Mouse (Mus musculus) liver, embryonic 15.5 days (tissue): ENCODE results near the gene 1110002E22Rik. TPM values are rescaled to one million over a fixed set of nuclear protein-coding genes. Genes with fewer than 3 reads are reported as not detected.

Experiments used
- ATAC-seq: fragments of 200-750 bp; cut with Nextera tagmentation; 2 replicates; pipeline ENCODE4 v1.8.0; 2017; ENCODE audit warnings: moderate number of reproducible peaks, mild to moderate bottlenecking, moderate library complexity; ENCODE audit not compliant: insufficient read depth
- H3K27ac ChIP-seq: fragments of 300-500 bp; sonication (generic); replicated peaks from 2 replicates; pipeline ENCODE4 v1.5.1; 2015; ENCODE audit warnings: mild to moderate bottlenecking, inconsistent platforms
- H3K27me3 ChIP-seq: fragments of 300-500 bp; sonication (generic); 2 replicates; pipeline ENCODE4 v1.6.1; 2015; ENCODE audit warnings: mild to moderate bottlenecking, inconsistent platforms
- H3K36me3 ChIP-seq: fragments of 300-500 bp; sonication (generic); replicated peaks from 2 replicates; pipeline ENCODE4 v1.6.1; 2015; ENCODE audit warnings: moderate library complexity, mild to moderate bottlenecking, inconsistent platforms
- H3K4me1 ChIP-seq: fragments of 300-500 bp; sonication (generic); replicated peaks from 2 replicates; pipeline ENCODE4 v1.6.1; 2015; ENCODE audit warnings: inconsistent platforms
- H3K4me2 ChIP-seq: fragments of 300-500 bp; sonication (generic); 2 replicates; pipeline ENCODE4 v1.6.1; 2015; ENCODE audit warnings: moderate library complexity, mild to moderate bottlenecking, inconsistent platforms
- H3K4me3 ChIP-seq: fragments of 300-500 bp; sonication (generic); replicated peaks from 2 replicates; pipeline ENCODE4 v1.5.1; 2015; ENCODE audit warnings: mild to moderate bottlenecking, inconsistent platforms
- H3K9ac ChIP-seq: fragments of 300-500 bp; sonication (generic); 2 replicates; pipeline ENCODE4 v1.6.1; 2015; ENCODE audit warnings: moderate library complexity, mild to moderate bottlenecking, inconsistent platforms
- H3K9me3 ChIP-seq: fragments of 300-500 bp; sonication (generic); replicated peaks from 2 replicates; pipeline ENCODE4 v1.6.1; 2016; ENCODE audit warnings: inconsistent platforms
- WGBS: fragments of 180-500 bp; shearing (Covaris S2); methylation state at CpG from one replicate; pipeline ENCODE4 v1.1.7; 2015; ENCODE audit warnings: mixed read lengths; ENCODE audit not compliant: insufficient replicate concordance; 5-methylcytosine and 5-hydroxymethylcytosine counted together
- polyA plus RNA-seq: library from polyadenylated mRNA; unstranded; fragments of >200 nt; fragmentation: Nextera tagmentation; extraction: Ambion mirVana; gene quantifications from 2 replicates; pipeline ENCODE4 v1.2.1, GENCODE M21; 2015

1110002E22Rik gene
- 0.16 and 0.24 TPM in 2 replicates for polyA plus RNA-seq

DNA sequence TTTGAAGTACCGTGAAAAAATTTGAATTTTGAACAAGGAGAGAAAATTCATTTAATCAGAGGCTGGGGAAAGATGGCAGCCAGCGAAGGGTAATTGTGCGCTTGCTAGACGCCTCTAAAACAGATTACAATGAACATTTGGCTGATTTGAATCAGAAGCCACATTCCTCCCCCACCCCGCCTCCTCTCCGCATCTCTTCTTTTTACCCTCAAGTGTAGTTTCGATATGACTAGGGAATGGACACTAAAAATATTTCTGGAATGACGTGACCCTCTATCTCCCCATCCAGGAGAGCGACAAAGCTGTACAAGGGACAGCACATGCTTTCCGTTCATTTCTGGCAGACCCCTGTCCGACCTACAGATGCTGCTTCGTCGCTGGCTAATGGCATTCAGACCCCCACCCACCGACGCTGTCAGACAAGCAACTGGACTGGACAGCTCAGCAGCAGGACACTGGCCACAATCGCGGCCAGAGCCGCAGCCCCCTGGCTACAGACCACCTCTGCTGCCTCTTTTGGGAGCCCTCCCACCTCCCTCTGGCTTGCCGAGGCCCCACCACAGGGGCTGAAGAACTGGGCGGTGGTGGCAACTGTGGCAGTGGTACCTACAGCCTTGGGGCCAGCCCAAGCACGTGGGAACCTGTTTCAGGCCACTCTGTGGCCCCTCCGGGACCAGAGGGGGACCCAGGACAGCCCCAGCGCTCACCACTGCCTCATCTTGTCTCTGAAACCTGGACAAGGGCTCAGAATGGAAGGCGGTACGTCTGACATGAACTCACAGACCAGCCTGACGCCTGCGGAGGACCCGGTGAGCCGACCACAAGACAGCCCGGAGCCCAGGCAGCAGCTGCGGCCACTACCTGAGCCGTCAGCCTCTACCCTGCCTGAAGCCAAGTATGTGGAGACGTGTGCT is at the start of gene 1110002E22Rik:
1110002E22Rik (plus strand) TSS at position 321 of the 914 bp plus-strand sequence.
- Histone ChIP-seq H3K27me3 (no peaks in the 10 kb centered on the region), H3K36me3 (no peaks in the 10 kb centered on the region), H3K4me3 (no peak within 1 kb of the TSS), H3K4me1 (no peaks in the 10 kb centered on the region), H3K4me2 (no peak within 1 kb of the TSS), H3K9ac (no peak within 1 kb of the TSS), H3K27ac (no peak within 1 kb of the TSS), H3K9me3 (no peaks in the 10 kb centered on the region)
- no peak for ATAC-seq
- WGBS, result 69% methylated on average over 33 of the region's 33 CpGs

- ATAC-seq, result no peak
- H3K27me3 ChIP-seq, result no peaks in the 10 kb centered on the region
- no peak overlapping the region for H3K4me3 ChIP-seq
- no peaks in the 10 kb centered on the region for H3K9me3 ChIP-seq
- no peaks in the 10 kb centered on the region for H3K4me1 ChIP-seq
- no peak overlapping the region for H3K9ac ChIP-seq
- no peaks in the 10 kb centered on the region for H3K36me3 ChIP-seq
- H3K4me2 ChIP-seq, result no peak overlapping the region
- 81% methylated on average over 12 of the region's 12 CpGs for WGBS
- no peak overlapping the region for H3K27ac ChIP-seq
Measured at GRCm38 (mm10) chr3:138016810-138017209, 48.0 kb upstream of the 1110002E22Rik start.

DNA sequence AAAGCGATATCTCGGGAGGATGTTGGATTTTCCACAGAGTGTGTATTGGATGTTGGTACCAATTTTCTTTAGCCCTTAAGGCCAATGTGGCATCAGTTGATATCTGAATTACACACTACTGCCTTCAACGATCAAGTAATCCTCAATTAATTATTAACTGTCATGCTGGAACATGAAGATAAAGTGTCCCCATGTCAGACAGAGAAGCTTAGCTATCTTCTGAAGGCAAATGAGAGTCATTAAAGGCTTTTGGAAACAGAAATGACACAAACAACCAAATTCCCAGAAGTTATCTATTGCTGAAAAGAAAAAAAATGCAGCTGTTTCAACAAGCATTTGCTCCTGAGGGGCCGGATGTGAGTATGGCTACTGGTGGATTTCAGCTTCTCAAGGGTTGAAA is 42.8 kb upstream of the 1110002E22Rik start:
- Histone ChIP-seq H3K27me3 (no peaks in the 10 kb centered on the region), H3K9ac (no peak overlapping the region), H3K27ac (no peak overlapping the region), H3K36me3 (no peaks in the 10 kb centered on the region), H3K9me3 (no peaks in the 10 kb centered on the region), H3K4me1 (no peaks in the 10 kb centered on the region), H3K4me2 (no peak overlapping the region), H3K4me3 (no peak overlapping the region)
- no peak for ATAC-seq
- WGBS, result 59% methylated on average over 4 of the region's 4 CpGs

DNA sequence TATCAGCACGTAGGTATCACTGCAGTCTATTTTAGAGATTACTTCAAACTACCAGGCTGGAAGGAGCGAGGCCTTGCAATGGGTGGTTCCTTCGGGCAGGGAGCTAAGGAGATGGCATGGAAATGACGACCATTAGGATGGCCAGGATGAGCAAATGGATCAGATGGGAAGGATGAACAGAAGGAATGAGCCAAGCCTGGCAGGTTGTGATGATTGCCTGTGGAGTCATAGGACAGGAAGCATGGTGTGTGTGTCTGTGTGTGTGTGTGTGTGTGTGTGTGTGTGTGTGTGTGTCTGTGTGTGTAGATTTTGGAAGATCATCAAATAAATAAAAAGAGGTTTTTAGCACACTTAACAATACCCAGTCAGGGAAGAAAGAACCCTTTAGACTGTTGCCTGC is 42.2 kb upstream of the 1110002E22Rik start:
- no peaks in the 10 kb centered on the region for H3K36me3 ChIP-seq
- WGBS, result 67% methylated on average over 4 of the region's 4 CpGs
- H3K27ac ChIP-seq, result no peak overlapping the region
- H3K4me2 ChIP-seq, result no peak overlapping the region
- H3K27me3 ChIP-seq, result no peaks in the 10 kb centered on the region
- ATAC-seq, result no peak
- no peak overlapping the region for H3K4me3 ChIP-seq
- H3K9ac ChIP-seq, result no peak overlapping the region
- H3K4me1 ChIP-seq, result no peaks in the 10 kb centered on the region
- H3K9me3 ChIP-seq, result no peaks in the 10 kb centered on the region

DNA sequence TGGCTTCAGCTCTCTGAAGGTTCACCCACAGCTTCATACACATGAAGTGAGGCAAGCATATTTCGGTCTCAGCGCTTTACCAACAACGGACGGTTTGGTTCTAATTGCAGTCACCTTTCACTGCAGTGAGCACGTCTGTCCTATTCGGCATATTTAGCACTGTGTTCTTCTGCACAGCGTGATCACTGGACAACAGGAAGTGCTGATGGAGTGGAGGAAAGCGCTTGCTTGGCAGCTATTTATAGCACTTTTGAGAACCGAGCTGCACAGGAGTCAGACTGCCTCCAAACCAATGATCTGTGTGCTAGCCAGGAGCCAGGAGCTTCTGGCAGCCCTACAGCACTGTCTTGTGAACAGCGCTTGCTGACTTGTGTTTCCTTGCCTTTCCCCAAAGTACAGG is 38.6 kb upstream of the 1110002E22Rik start:
- Histone ChIP-seq H3K4me1 (no peaks in the 10 kb centered on the region), H3K27ac (no peak overlapping the region), H3K27me3 (no peaks in the 10 kb centered on the region), H3K4me2 (no peak overlapping the region), H3K9ac (no peak overlapping the region), H3K9me3 (no peaks in the 10 kb centered on the region), H3K4me3 (no peak overlapping the region), H3K36me3 (no peaks in the 10 kb centered on the region)
- 36% methylated on average over 10 of the region's 10 CpGs for WGBS
- ATAC-seq, result no peak

DNA sequence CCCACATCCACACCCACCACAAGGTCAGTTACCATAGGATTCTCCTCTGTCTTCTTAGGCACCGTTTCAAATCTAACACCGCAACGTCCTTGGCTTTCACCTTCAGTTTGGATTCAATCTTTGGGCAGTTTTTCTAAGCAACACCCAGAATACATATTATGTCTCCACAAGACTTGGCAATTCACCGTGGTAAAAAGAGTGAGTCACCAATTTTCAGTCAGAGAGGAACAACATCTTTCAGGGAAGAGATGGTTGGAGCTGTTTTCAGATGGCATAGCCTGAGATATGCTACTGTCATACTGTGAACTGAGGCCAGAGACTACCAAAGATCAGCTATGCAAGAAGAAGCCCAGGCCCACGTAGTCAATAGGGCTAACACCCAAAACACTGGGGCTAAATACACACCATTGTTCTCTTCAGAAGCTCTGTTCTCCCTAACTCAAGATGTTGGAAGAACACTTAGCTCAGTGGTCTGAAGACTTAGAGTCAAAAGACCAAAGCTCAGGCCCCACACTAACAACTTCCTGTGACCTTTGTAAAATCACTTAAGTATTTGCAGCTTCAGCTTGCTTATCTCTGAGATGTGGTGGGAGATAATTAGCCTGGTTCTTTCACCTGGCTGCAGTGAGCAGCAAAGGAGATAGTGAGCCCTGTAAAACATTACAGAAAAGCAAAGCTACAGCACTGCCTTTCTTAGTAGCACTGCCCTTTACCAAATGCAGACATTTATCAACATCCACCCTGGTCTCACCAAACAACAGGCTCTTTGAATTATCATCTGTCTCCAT is 37.1 kb upstream of the 1110002E22Rik start:
- no peak overlapping the region for H3K4me3 ChIP-seq
- WGBS, result 62% methylated on average over 5 of the region's 5 CpGs
- no peaks in the 10 kb centered on the region for H3K27me3 ChIP-seq
- H3K4me2 ChIP-seq, result no peak overlapping the region
- no peaks in the 10 kb centered on the region for H3K36me3 ChIP-seq
- no peaks in the 10 kb centered on the region for H3K4me1 ChIP-seq
- no peak overlapping the region for H3K9ac ChIP-seq
- H3K9me3 ChIP-seq, result no peaks in the 10 kb centered on the region
- ATAC-seq, result no peak
- H3K27ac ChIP-seq, result no peak overlapping the region

- ATAC-seq, result no peak
- H3K36me3 ChIP-seq, result no peaks in the 10 kb centered on the region
Measured at GRCm38 (mm10) chr3:138029351-138029750, 35.5 kb upstream of the 1110002E22Rik start.

GRCm38 (mm10) chr3:138030563-138030962 is 34.3 kb upstream of the 1110002E22Rik start:
- Histone ChIP-seq H3K4me1 (no peaks in the 10 kb centered on the region), H3K4me3 (no peak overlapping the region), H3K36me3 (no peaks in the 10 kb centered on the region), H3K27ac (no peak overlapping the region), H3K9ac (no peak overlapping the region), H3K27me3 (no peaks in the 10 kb centered on the region), H3K9me3 (no peaks in the 10 kb centered on the region), H3K4me2 (no peak overlapping the region)
- ATAC-seq, result no peak
- WGBS, result 51% methylated on average over 6 of the region's 6 CpGs

More at GRCm38 (mm10) chr3:138029351-138029750, 35.5 kb upstream of the 1110002E22Rik start:
- WGBS, result 64% methylated on average over 5 of the region's 5 CpGs
- no peak overlapping the region for H3K9ac ChIP-seq
- no peak overlapping the region for H3K27ac ChIP-seq
- H3K4me1 ChIP-seq, result no peaks in the 10 kb centered on the region
- H3K4me3 ChIP-seq, result no peak overlapping the region
- H3K27me3 ChIP-seq, result no peaks in the 10 kb centered on the region
- H3K9me3 ChIP-seq, result no peaks in the 10 kb centered on the region
- H3K4me2 ChIP-seq, result no peak overlapping the region

GRCm38 (mm10) chr3:138033986-138034385 is 30.9 kb upstream of the 1110002E22Rik start:
- Histone ChIP-seq H3K27me3 (no peaks in the 10 kb centered on the region), H3K9ac (no peak overlapping the region), H3K4me2 (no peak overlapping the region), H3K27ac (no peak overlapping the region), H3K4me3 (no peak overlapping the region), H3K4me1 (no peaks in the 10 kb centered on the region), H3K36me3 (no peaks in the 10 kb centered on the region), H3K9me3 (no peaks in the 10 kb centered on the region)
- WGBS, result 52% methylated on average over 6 of the region's 6 CpGs
- no peak for ATAC-seq

DNA sequence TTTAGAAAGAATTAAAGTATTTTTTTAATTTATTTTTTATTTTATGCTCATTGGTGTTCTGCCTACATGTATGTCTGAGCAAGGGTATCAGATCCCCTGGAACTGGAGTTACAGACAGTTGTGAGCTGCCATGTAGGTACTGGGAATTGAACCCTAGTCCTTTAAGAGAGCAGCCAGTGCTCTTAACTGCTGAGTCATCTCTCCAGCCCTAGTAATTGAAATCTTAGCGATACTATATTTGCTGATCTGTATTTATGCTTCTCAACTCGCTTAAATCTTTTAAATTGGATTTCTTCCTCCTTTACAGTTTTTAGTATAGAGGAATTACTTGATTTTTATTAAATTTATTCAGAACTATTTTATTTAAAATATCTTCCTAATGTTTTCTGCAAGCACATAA is 23.9 kb upstream of the 1110002E22Rik start:
- 51% methylated on average over 2 of the region's 2 CpGs for WGBS

DNA sequence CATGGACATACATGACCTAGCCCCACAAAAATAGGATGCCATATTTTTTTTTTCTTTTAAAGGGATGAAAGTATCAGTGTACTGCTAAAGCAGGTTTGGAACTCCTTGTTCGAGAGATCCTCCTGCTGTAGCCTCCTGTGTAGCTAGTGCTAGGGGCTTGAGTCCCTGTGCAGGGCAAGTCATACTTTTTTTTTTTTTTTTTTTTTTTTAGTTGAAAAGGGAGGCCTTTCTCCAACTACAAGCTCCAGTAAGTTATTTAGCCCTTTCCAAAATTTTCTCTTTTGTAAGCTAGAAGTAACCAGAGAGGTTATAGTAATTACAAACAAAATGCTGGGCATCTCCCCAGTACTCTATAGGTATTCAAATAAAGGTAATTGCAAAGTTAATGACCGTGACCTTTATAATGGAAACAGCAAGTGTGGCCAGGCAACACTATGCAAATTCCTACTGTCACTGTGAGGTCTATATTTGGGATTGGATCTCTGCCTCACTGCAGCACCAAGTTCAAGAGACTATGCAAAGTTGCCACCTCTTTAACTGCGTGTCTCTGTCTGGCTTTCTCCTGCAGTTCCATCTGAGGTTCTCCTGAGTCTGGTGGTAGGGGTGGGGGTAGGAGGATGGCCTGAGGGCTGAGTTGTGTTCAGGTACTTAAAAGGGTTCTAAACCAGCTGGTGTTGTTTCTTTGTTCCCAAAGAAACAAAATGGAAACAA is 23.1 kb upstream of the 1110002E22Rik start:
- no peak overlapping the region for H3K4me3 ChIP-seq
- H3K27ac ChIP-seq, result no peak overlapping the region
- no peak overlapping the region for H3K4me2 ChIP-seq
- no peak overlapping the region for H3K9ac ChIP-seq
- WGBS, result 62% methylated on average over 3 of the region's 3 CpGs
- no peak for ATAC-seq
- no peaks in the 10 kb centered on the region for H3K9me3 ChIP-seq
- H3K36me3 ChIP-seq, result no peaks in the 10 kb centered on the region
- H3K27me3 ChIP-seq, result no peaks in the 10 kb centered on the region
- no peaks in the 10 kb centered on the region for H3K4me1 ChIP-seq

More for the DNA sequence above, 23.9 kb upstream of the 1110002E22Rik start:
- no peaks in the 10 kb centered on the region for H3K36me3 ChIP-seq
- ATAC-seq, result no peak
- H3K4me1 ChIP-seq, result no peaks in the 10 kb centered on the region
- H3K27me3 ChIP-seq, result no peaks in the 10 kb centered on the region
- H3K4me3 ChIP-seq, result no peak overlapping the region
- no peak overlapping the region for H3K27ac ChIP-seq
- H3K4me2 ChIP-seq, result no peak overlapping the region
- H3K9me3 ChIP-seq, result no peaks in the 10 kb centered on the region
- no peak overlapping the region for H3K9ac ChIP-seq
